Mouse (Mus musculus): ENCODE results near the gene Dzip1l. TPM values are rescaled to one million over a fixed set of nuclear protein-coding genes. Genes with fewer than 3 reads are reported as not detected.

Dzip1l gene
- total and polyA plus RNA-seq, 2 experiments from 2014 or later = 8.9 to 21.7 TPM

GRCm38 (mm10) chr9:99709588-99710248, 80.4 kb downstream of the Dzip1l start:
- Histone ChIP-seq H3K9ac (no peak overlapping the region), H3K36me3 (ENCODE audit: insufficient read depth) (no peaks in the 10 kb centered on the region), H3K4me3 (ENCODE audit: low read depth, low read length) (no peak overlapping the region), H3K27ac (ENCODE audit: low read depth, low read length) (no peak overlapping the region), H3K9me3 (ENCODE audit: low read length) (no peaks in the 10 kb centered on the region), H3K4me1 (ENCODE audit: insufficient read depth) (no peaks in the 10 kb centered on the region), H3K4me2 (ENCODE audit: low read depth) (no peak overlapping the region), H3K27me3 (ENCODE audit: insufficient read depth, low read length) (no peaks in the 10 kb centered on the region)
- ATAC-seq = no peak
- no peak for TF ChIP-seq CTCF (IDR thresholded peaks at IDR 0.05; ENCODE audit: low read depth)
- no peak for DNase-seq
- 90% methylated on average over 22 of the region's 22 CpGs for WGBS

GRCm38 (mm10) chr9:99710297-99710696, 81.0 kb downstream of the Dzip1l start:
- no peak overlapping the region for H3K4me3 ChIP-seq (ENCODE audit: low read depth, low read length)
- H3K27ac ChIP-seq (ENCODE audit: low read depth, low read length) = no peak overlapping the region
- no peaks in the 10 kb centered on the region for H3K9me3 ChIP-seq (ENCODE audit: low read length)
- H3K4me2 ChIP-seq (ENCODE audit: low read depth) = no peak overlapping the region
- H3K9ac ChIP-seq = no peak overlapping the region
- no peaks in the 10 kb centered on the region for H3K36me3 ChIP-seq (ENCODE audit: insufficient read depth)
- no peaks in the 10 kb centered on the region for H3K4me1 ChIP-seq (ENCODE audit: insufficient read depth)
- DNase-seq (no peak), ATAC-seq (no peak)
- H3K27me3 ChIP-seq (ENCODE audit: insufficient read depth, low read length) = no peaks in the 10 kb centered on the region
- 88% methylated on average over 4 of the region's 4 CpGs for WGBS
- TF ChIP-seq CTCF (IDR thresholded peaks at IDR 0.05; ENCODE audit: low read depth) = no peak

GRCm38 (mm10) chr9:99717134-99717533, 87.8 kb downstream of the Dzip1l start, which contains the start of gene Cldn18:
Gene Cldn18 (minus strand): TSS chr9:99717267.
- no peaks in the 10 kb centered on the region for H3K36me3 ChIP-seq (ENCODE audit: insufficient read depth)
- no peak within 1 kb of the TSS for H3K9ac ChIP-seq
- WGBS = 88% methylated on average over 14 of the region's 14 CpGs
- TF ChIP-seq CTCF (IDR thresholded peaks at IDR 0.05; ENCODE audit: low read depth) = no peak
- H3K4me1 ChIP-seq (ENCODE audit: insufficient read depth) = no peaks in the 10 kb centered on the region
- H3K27me3 ChIP-seq (ENCODE audit: insufficient read depth, low read length) = no peaks in the 10 kb centered on the region
- no peaks in the 10 kb centered on the region for H3K9me3 ChIP-seq (ENCODE audit: low read length)
- no peak for ATAC-seq
- H3K27ac ChIP-seq (ENCODE audit: low read depth, low read length) = no peak within 1 kb of the TSS
- H3K4me3 ChIP-seq (ENCODE audit: low read depth, low read length) = no peak within 1 kb of the TSS
- DNase-seq = no peak
- no peak within 1 kb of the TSS for H3K4me2 ChIP-seq (ENCODE audit: low read depth)

Other genes with a start within 250 kb of the Dzip1l start
- 73.9 and 79.5 TPM in 2 replicates for gene Mras, start 192.1 kb upstream of the Dzip1l start, total RNA-seq (2014; rRNA removed)
- gene Mras, start 192.1 kb upstream of the Dzip1l start, polyA plus RNA-seq (2015; fragmentation: Nextera tagmentation; extraction: Ambion mirVana) = 56.2 and 68.1 TPM in 2 replicates
- 1.00 and 1.0 TPM in 2 replicates for gene Nme9, start 178.0 kb upstream of the Dzip1l start, total RNA-seq (2014; rRNA removed)
- gene Nme9, start 178.0 kb upstream of the Dzip1l start, polyA plus RNA-seq (2015; fragmentation: Nextera tagmentation; extraction: Ambion mirVana) = 1.4 and 1.5 TPM in 2 replicates
- 86.5 and 96.3 TPM in 2 replicates for gene Armc8, start 60.6 kb upstream of the Dzip1l start, total RNA-seq (2014; rRNA removed)
- gene Armc8, start 60.6 kb upstream of the Dzip1l start, polyA plus RNA-seq (2015; fragmentation: Nextera tagmentation; extraction: Ambion mirVana) = 61.0 and 70.6 TPM in 2 replicates
- 22.2 and 31.0 TPM in 2 replicates for gene Dbr1, start 53.7 kb upstream of the Dzip1l start, total RNA-seq (2014; rRNA removed)
- 26.0 and 31.7 TPM in 2 replicates for gene Dbr1, start 53.7 kb upstream of the Dzip1l start, polyA plus RNA-seq (2015; fragmentation: Nextera tagmentation; extraction: Ambion mirVana)
- gene A4gnt, start 17.0 kb upstream of the Dzip1l start, total RNA-seq (2014; rRNA removed) = 0.57 TPM in 1 of 2 replicates, not detected in the other
- not detected in 2 replicates for gene A4gnt, start 17.0 kb upstream of the Dzip1l start, polyA plus RNA-seq (2015; fragmentation: Nextera tagmentation; extraction: Ambion mirVana)
- gene Cldn18, start 87.8 kb downstream of the Dzip1l start, total RNA-seq (2014; rRNA removed) = not detected in 2 replicates
- gene Cldn18, start 87.8 kb downstream of the Dzip1l start, polyA plus RNA-seq (2015; fragmentation: Nextera tagmentation; extraction: Ambion mirVana) = not detected in 2 replicates
- 1.2 and 2.0 TPM in 2 replicates for gene Sox14, start 246.7 kb downstream of the Dzip1l start, total RNA-seq (2014; rRNA removed)
- 0.39 and 2.1 TPM in 2 replicates for gene Sox14, start 246.7 kb downstream of the Dzip1l start, polyA plus RNA-seq (2015; fragmentation: Nextera tagmentation; extraction: Ambion mirVana)

All from forebrain, postnatal 0 days (tissue).